Mouse (Mus musculus): Measurements from ENCODE around the gene Zpld1. TPM values are rescaled to one million over a fixed set of nuclear protein-coding genes. Genes with fewer than 3 reads are reported as not detected.

The Zpld1 gene
- polyA plus RNA-seq, 1 experiment from 2014 or later = 0.58 TPM

DNA sequence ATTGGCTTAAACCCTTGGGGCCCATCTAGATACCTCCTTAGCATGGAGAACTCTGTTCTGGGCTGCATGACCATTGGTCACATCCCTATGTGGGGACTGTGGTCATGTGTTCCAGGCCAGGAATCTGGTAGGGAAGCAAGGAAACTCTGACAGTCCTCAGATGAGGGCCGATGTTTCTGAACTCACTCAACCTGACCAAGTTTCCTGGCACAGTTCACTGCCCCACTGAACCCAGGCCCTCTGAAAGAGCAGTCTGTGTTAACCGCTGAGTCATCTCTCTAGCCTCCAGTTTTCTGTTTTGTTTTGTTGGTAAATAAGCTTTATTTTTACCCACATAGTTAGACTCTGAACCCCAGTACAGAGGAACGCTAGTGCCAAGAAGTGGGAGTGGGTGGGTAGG, 20.3 kb downstream of the Zpld1 start:
- Histone ChIP-seq H3K27me3 (ENCODE audit: insufficient read depth, low read length) (no peaks in the 10 kb centered on the region), H3K4me2 (ENCODE audit: low read length) (no peak overlapping the region), H3K27ac (no peak overlapping the region), H3K36me3 (ENCODE audit: insufficient read depth, low read length) (no peaks in the 10 kb centered on the region), H3K9me3 (replicated peaks; ENCODE audit: low read length) (no peaks in the 10 kb centered on the region), H3K4me3 (replicated peaks; ENCODE audit: low read depth, low read length) (no peak overlapping the region), H3K4me1 (replicated peaks; ENCODE audit: insufficient read depth, low read length) (no peaks in the 10 kb centered on the region), H3K9ac (ENCODE audit: low read depth, low read length) (no peak overlapping the region)
- ATAC-seq (replicated peaks; ENCODE audit: low FRiP score, low read depth) (peak; percentile 97), DNase-seq (ENCODE audit: low spot score) (no peak)
- 65% methylated on average over 3 of the region's 3 CpGs for WGBS
- TF ChIP-seq CTCF (IDR thresholded peaks at IDR 0.05; ENCODE audit: low read depth) = no peak

DNA sequence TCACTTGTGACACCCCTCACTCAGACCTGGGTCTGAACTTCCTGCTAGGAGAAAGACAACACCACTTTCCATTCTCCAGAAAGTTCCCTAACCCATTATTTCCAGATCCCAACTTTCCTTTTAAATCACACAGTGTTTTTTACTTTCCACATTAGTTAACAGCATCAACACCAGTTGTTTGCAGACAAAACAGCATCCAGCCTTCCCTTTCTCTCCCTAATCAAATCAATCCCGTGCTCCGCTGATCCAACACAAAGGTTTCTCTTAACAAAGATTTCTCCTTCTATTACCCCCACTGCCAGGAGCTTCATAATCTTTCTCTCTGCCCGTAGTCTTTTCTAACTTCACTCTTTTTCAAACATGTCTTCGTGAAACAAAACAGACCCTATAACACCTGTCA, 32.5 kb downstream of the Zpld1 start:
- Histone ChIP-seq H3K4me3 (replicated peaks; ENCODE audit: low read depth, low read length) (no peak overlapping the region), H3K4me1 (replicated peaks; ENCODE audit: insufficient read depth, low read length) (no peaks in the 10 kb centered on the region), H3K9me3 (replicated peaks; ENCODE audit: low read length) (no peaks in the 10 kb centered on the region), H3K36me3 (ENCODE audit: insufficient read depth, low read length) (no peaks in the 10 kb centered on the region), H3K9ac (ENCODE audit: low read depth, low read length) (no peak overlapping the region), H3K4me2 (ENCODE audit: low read length) (no peak overlapping the region), H3K27ac (no peak overlapping the region), H3K27me3 (ENCODE audit: insufficient read depth, low read length) (no peaks in the 10 kb centered on the region)
- 35% methylated on average over 4 of the region's 4 CpGs for WGBS
- DNase-seq (ENCODE audit: low spot score) (no peak), ATAC-seq (replicated peaks; ENCODE audit: low FRiP score, low read depth) (no peak)
- TF ChIP-seq CTCF (IDR thresholded peaks at IDR 0.05; ENCODE audit: low read depth) = no peak

DNA sequence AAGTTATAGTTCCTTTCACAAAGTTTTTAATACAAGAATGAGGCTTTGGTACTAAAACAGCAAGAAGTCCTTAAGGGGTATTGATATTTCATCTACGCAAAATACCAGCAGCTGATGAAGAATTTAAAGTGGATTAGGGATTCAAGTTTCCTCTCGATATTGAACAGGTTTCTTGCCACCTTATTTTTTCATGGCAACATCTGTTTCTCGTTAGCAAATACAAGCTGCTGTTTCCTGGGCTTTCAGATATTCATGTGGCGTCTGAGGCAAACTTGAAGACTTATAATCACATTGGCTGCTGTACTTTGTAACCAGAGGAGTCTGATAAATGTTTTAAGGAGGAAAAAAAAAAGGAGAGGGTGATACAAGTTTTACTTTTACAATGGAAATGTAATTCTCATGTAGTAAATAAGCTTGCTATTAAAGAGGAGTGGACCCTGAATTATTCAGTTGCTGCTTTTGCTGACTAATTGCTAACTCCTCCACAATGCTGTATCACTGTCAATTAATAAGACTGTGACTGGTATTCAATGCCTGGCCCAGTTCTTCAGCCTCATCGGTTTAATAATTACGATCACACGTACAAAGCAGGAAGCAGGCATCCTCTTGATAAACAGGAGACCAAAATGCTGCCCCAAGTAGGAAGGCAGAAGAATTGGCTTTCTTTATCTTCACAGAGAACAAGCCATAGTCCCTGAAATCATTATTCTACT, 36.8 kb downstream of the Zpld1 start:
- no peaks in the 10 kb centered on the region for H3K36me3 ChIP-seq (ENCODE audit: insufficient read depth, low read length)
- no peak overlapping the region for H3K27ac ChIP-seq
- H3K4me2 ChIP-seq (ENCODE audit: low read length) = no peak overlapping the region
- no peak overlapping the region for H3K4me3 ChIP-seq (replicated peaks; ENCODE audit: low read depth, low read length)
- H3K4me1 ChIP-seq (replicated peaks; ENCODE audit: insufficient read depth, low read length) = no peaks in the 10 kb centered on the region
- no peak for TF ChIP-seq CTCF (IDR thresholded peaks at IDR 0.05; ENCODE audit: low read depth)
- no peak overlapping the region for H3K9ac ChIP-seq (ENCODE audit: low read depth, low read length)
- ATAC-seq (replicated peaks; ENCODE audit: low FRiP score, low read depth) = no peak
- H3K27me3 ChIP-seq (ENCODE audit: insufficient read depth, low read length) = no peaks in the 10 kb centered on the region
- H3K9me3 ChIP-seq (replicated peaks; ENCODE audit: low read length) = no peaks in the 10 kb centered on the region
- DNase-seq (ENCODE audit: low spot score) = no peak
- 43% methylated on average over 7 of the region's 7 CpGs for WGBS

DNA sequence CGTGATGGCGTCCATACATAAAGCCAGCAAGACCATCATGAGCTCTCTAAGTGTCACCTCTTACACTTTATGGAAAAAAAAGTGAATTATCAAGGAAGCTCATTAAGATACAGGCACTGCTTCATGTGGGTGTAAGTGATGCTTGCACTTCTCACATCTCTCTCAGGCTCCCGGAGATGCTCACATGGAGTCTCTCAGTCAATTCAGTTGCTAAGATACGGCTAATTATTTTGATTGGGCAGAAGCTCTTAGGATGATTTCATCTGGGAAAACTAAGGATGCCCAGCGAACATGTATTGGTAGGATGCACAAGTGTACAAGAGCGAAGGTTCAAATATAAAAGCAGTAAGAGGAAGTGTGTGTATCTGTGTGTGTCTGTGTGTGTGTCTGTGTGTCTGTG, 38.1 kb downstream of the Zpld1 start:
- DNase-seq (ENCODE audit: low spot score) (no peak), ATAC-seq (replicated peaks; ENCODE audit: low FRiP score, low read depth) (no peak)
- H3K4me1 ChIP-seq (replicated peaks; ENCODE audit: insufficient read depth, low read length) = no peaks in the 10 kb centered on the region
- H3K36me3 ChIP-seq (ENCODE audit: insufficient read depth, low read length) = no peaks in the 10 kb centered on the region
- H3K4me2 ChIP-seq (ENCODE audit: low read length) = no peak overlapping the region
- H3K27me3 ChIP-seq (ENCODE audit: insufficient read depth, low read length) = no peaks in the 10 kb centered on the region
- WGBS = 94% methylated on average over 6 of the region's 6 CpGs
- H3K9me3 ChIP-seq (replicated peaks; ENCODE audit: low read length) = no peaks in the 10 kb centered on the region
- no peak overlapping the region for H3K4me3 ChIP-seq (replicated peaks; ENCODE audit: low read depth, low read length)
- no peak overlapping the region for H3K27ac ChIP-seq
- TF ChIP-seq CTCF (IDR thresholded peaks at IDR 0.05; ENCODE audit: low read depth) = no peak
- no peak overlapping the region for H3K9ac ChIP-seq (ENCODE audit: low read depth, low read length)

DNA sequence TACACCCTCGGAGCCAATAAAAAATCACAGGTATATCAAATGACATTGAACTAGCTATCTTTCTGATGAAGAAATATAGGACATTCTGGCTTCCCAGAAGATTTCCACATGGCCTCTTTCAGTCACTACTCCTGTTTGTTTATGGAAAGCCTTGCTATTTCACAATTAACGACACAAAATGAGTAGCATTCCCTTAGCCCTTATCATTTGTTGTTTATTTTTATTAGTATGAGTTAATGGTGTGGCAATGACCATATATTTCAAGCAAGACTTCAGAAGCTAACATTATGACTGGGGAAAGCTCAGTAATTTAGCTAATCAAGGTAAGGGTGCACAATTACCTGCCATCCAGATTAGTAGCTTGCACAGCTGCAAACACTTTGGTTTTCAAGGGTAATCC, 56.8 kb downstream of the Zpld1 start:
- Histone ChIP-seq H3K27me3 (ENCODE audit: insufficient read depth, low read length) (no peaks in the 10 kb centered on the region), H3K4me1 (replicated peaks; ENCODE audit: insufficient read depth, low read length) (no peaks in the 10 kb centered on the region), H3K9me3 (replicated peaks; ENCODE audit: low read length) (no peaks in the 10 kb centered on the region), H3K4me3 (replicated peaks; ENCODE audit: low read depth, low read length) (no peak overlapping the region), H3K9ac (ENCODE audit: low read depth, low read length) (no peak overlapping the region), H3K36me3 (ENCODE audit: insufficient read depth, low read length) (no peaks in the 10 kb centered on the region), H3K27ac (no peak overlapping the region), H3K4me2 (ENCODE audit: low read length) (no peak overlapping the region)
- 34% methylated on average over 2 of the region's 2 CpGs for WGBS
- TF ChIP-seq CTCF (IDR thresholded peaks at IDR 0.05; ENCODE audit: low read depth) = no peak
- no peak for DNase-seq (ENCODE audit: low spot score)
- no peak for ATAC-seq (replicated peaks; ENCODE audit: low FRiP score, low read depth)

DNA sequence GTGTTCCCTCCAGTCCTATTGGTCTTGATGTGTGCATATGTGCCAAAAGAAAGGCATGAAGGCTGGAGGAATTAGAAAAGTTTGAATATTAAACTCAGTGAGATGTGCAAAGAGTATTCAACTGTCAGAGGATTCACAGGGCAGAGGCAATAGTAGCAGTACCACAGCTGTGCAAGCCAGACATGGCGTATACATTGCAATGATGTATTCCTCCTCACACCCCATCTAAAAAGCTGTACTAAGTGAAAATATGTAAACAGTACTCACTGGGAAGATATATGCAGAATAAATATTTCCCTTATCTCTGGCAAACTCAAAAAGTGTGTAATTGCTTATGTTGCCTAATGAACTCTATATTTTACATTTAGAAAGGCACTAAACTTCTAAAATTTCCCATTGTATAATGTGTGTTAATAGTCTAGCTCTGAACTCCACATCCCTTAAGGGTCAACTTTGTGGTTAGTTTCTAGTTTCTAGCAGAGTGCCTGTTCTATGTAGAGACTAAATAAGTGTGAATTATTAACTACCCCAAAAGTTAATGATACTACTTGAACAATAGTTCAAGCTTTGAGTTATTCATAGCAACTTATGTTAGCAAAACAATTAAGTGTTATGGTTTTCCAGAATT, 68.7 kb downstream of the Zpld1 start:
- Histone ChIP-seq H3K4me1 (replicated peaks; ENCODE audit: insufficient read depth, low read length) (no peaks in the 10 kb centered on the region), H3K9ac (ENCODE audit: low read depth, low read length) (no peak overlapping the region), H3K4me3 (replicated peaks; ENCODE audit: low read depth, low read length) (no peak overlapping the region), H3K4me2 (ENCODE audit: low read length) (no peak overlapping the region), H3K9me3 (replicated peaks; ENCODE audit: low read length) (no peaks in the 10 kb centered on the region), H3K27me3 (ENCODE audit: insufficient read depth, low read length) (no peaks in the 10 kb centered on the region), H3K27ac (no peak overlapping the region), H3K36me3 (ENCODE audit: insufficient read depth, low read length) (no peaks in the 10 kb centered on the region)
- ATAC-seq (replicated peaks; ENCODE audit: low FRiP score, low read depth) (no peak), DNase-seq (ENCODE audit: low spot score) (peak; percentile 63)
- 58% methylated on average over 1 of the region's 1 CpGs for WGBS
- TF ChIP-seq CTCF (IDR thresholded peaks at IDR 0.05; ENCODE audit: low read depth) = no peak
